Mouse (Mus musculus): ENCODE data around the gene Arnt2. TPM values are rescaled to one million over a fixed set of nuclear protein-coding genes. Genes with fewer than 3 reads are reported as not detected.

Arnt2 gene
- polyA plus RNA-seq, 2 experiments: 11.0 to 29.7 TPM

- H3K27me3 ChIP-seq (ENCODE audit: control insufficient read depth, insufficient read depth, low read length): no peaks in the 10 kb centered on the region
- no peak overlapping the region for H3K4me2 ChIP-seq (replicated peaks; ENCODE audit: low read depth, low read length, severe bottlenecking)
- TF ChIP-seq POLR2A (IDR thresholded peaks at IDR 0.05; ENCODE audit: borderline replicate concordance, extremely low read depth, insufficient read depth, insufficient read length): no peak
- H3K4me1 ChIP-seq (ENCODE audit: control insufficient read depth, insufficient read depth, low read length): peaks cover 17% of the 10 kb centered on the region
- ATAC-seq (ENCODE audit: low FRiP score, low read depth): peak; percentile 67
- no peaks in the 10 kb centered on the region for H3K9me3 ChIP-seq (ENCODE audit: control insufficient read depth, low read length)
- H3K27ac ChIP-seq (replicated peaks; ENCODE audit: low read depth, low read length): no peak overlapping the region
- WGBS: 25% methylated on average over 2 of the region's 2 CpGs
- peak; percentile 56 for DNase-seq (ENCODE audit: low spot score)
- peaks cover 5% of the 10 kb centered on the region; the same call in 1 of the 2 replicates for H3K36me3 ChIP-seq (ENCODE audit: control insufficient read depth, insufficient read depth, low read length)
- no peak overlapping the region for H3K9ac ChIP-seq (ENCODE audit: low read depth, low read length, severe bottlenecking)
- no peak overlapping the region for H3K4me3 ChIP-seq (replicated peaks; ENCODE audit: low read length)
Measured at GRCm38 (mm10) chr7:84325570-84326328, 84.2 kb downstream of the Arnt2 start.

DNA sequence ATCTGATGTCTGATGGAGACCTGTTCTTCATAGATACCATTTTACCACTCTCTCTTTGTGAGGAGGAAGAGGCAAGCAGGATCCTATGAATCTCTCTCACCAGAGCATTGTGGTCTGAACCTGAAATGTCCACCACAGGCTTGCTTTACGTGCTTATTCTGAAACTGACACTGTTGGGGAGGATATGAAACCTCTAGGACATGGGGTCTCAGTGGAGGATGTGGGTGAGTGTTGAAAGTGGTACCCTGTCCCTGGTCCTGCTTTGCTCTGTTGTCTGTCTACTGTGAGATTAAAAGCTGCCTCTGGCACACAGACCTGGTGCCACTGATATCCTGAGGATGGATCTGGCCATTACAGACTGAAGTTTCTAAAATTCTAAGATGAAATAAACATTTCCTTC lies 88.4 kb downstream of the Arnt2 start:
- H3K4me2 ChIP-seq (replicated peaks; ENCODE audit: low read depth, low read length, severe bottlenecking): no peak overlapping the region
- H3K9ac ChIP-seq (ENCODE audit: low read depth, low read length, severe bottlenecking): no peak overlapping the region
- H3K9me3 ChIP-seq (ENCODE audit: control insufficient read depth, low read length): no peaks in the 10 kb centered on the region
- no peak overlapping the region for H3K4me3 ChIP-seq (replicated peaks; ENCODE audit: low read length)
- no peak for TF ChIP-seq POLR2A (IDR thresholded peaks at IDR 0.05; ENCODE audit: borderline replicate concordance, extremely low read depth, insufficient read depth, insufficient read length)
- no peak overlapping the region for H3K27ac ChIP-seq (replicated peaks; ENCODE audit: low read depth, low read length)
- 62% methylated on average over 1 of the region's 1 CpGs for WGBS
- ATAC-seq (ENCODE audit: low FRiP score, low read depth) (no peak), DNase-seq (ENCODE audit: low spot score) (no peak)
- peaks cover 6% of the 10 kb centered on the region for H3K4me1 ChIP-seq (ENCODE audit: control insufficient read depth, insufficient read depth, low read length)
- H3K36me3 ChIP-seq (ENCODE audit: control insufficient read depth, insufficient read depth, low read length): no peaks in the 10 kb centered on the region
- no peaks in the 10 kb centered on the region for H3K27me3 ChIP-seq (ENCODE audit: control insufficient read depth, insufficient read depth, low read length)

GRCm38 (mm10) chr7:84315353-84316003 lies 94.5 kb downstream of the Arnt2 start:
- Histone ChIP-seq H3K4me1 (ENCODE audit: control insufficient read depth, insufficient read depth, low read length) (no peaks in the 10 kb centered on the region), H3K9ac (ENCODE audit: low read depth, low read length, severe bottlenecking) (no peak overlapping the region), H3K27ac (replicated peaks; ENCODE audit: low read depth, low read length) (no peak overlapping the region), H3K36me3 (ENCODE audit: control insufficient read depth, insufficient read depth, low read length) (peaks cover 5% of the 10 kb centered on the region; the same call in 1 of the 2 replicates), H3K9me3 (ENCODE audit: control insufficient read depth, low read length) (no peaks in the 10 kb centered on the region), H3K27me3 (ENCODE audit: control insufficient read depth, insufficient read depth, low read length) (no peaks in the 10 kb centered on the region), H3K4me3 (replicated peaks; ENCODE audit: low read length) (no peak overlapping the region), H3K4me2 (replicated peaks; ENCODE audit: low read depth, low read length, severe bottlenecking) (no peak overlapping the region)
- DNase-seq (ENCODE audit: low spot score) (no peak), ATAC-seq (ENCODE audit: low FRiP score, low read depth) (peak; percentile 74)
- 43% methylated on average over 7 of the region's 7 CpGs for WGBS
- TF ChIP-seq POLR2A (IDR thresholded peaks at IDR 0.05; ENCODE audit: borderline replicate concordance, extremely low read depth, insufficient read depth, insufficient read length): no peak

- no peak overlapping the region for H3K27ac ChIP-seq (replicated peaks; ENCODE audit: low read depth, low read length)
- 95% methylated on average over 2 of the region's 2 CpGs for WGBS
- no peak overlapping the region for H3K4me2 ChIP-seq (replicated peaks; ENCODE audit: low read depth, low read length, severe bottlenecking)
Measured at GRCm38 (mm10) chr7:84314742-84315141, 95.2 kb downstream of the Arnt2 start.

DNA sequence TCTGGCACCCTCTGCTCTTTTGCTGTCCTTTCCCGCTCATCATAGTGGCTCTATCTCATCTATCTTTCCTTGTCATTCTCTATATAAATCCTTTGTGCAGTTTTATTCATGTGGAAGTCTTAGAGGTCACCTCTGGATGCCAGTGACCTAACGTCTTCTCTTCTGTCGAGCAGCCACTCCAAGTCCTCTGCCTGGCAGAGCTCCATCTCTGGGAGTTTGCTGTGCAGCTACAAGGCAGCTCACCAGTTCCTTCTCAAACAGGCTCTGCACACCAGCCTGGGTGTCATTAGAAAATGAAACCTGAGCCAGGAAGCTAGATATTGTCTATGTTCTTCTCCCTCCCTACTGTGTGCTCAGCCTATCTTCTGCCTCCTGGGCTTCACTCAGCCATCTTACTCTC lies 98.4 kb downstream of the Arnt2 start:
- H3K4me3 ChIP-seq (replicated peaks; ENCODE audit: low read length): no peak overlapping the region
- H3K27me3 ChIP-seq (ENCODE audit: control insufficient read depth, insufficient read depth, low read length): no peaks in the 10 kb centered on the region
- no peak for TF ChIP-seq POLR2A (IDR thresholded peaks at IDR 0.05; ENCODE audit: borderline replicate concordance, extremely low read depth, insufficient read depth, insufficient read length)
- no peak overlapping the region for H3K4me2 ChIP-seq (replicated peaks; ENCODE audit: low read depth, low read length, severe bottlenecking)
- DNase-seq (ENCODE audit: low spot score) (no peak), ATAC-seq (ENCODE audit: low FRiP score, low read depth) (no peak)
- H3K9me3 ChIP-seq (ENCODE audit: control insufficient read depth, low read length): no peaks in the 10 kb centered on the region
- H3K36me3 ChIP-seq (ENCODE audit: control insufficient read depth, insufficient read depth, low read length): peaks cover 9% of the 10 kb centered on the region; the same call in 1 of the 2 replicates
- 88% methylated on average over 3 of the region's 3 CpGs for WGBS
- no peak overlapping the region for H3K9ac ChIP-seq (ENCODE audit: low read depth, low read length, severe bottlenecking)
- no peak overlapping the region for H3K27ac ChIP-seq (replicated peaks; ENCODE audit: low read depth, low read length)
- no peaks in the 10 kb centered on the region for H3K4me1 ChIP-seq (ENCODE audit: control insufficient read depth, insufficient read depth, low read length)

More at GRCm38 (mm10) chr7:84314742-84315141, 95.2 kb downstream of the Arnt2 start:
- H3K36me3 ChIP-seq (ENCODE audit: control insufficient read depth, insufficient read depth, low read length): peaks cover 6% of the 10 kb centered on the region; the same call in 1 of the 2 replicates
- H3K4me1 ChIP-seq (ENCODE audit: control insufficient read depth, insufficient read depth, low read length): no peaks in the 10 kb centered on the region
- H3K27me3 ChIP-seq (ENCODE audit: control insufficient read depth, insufficient read depth, low read length): no peaks in the 10 kb centered on the region
- no peak for ATAC-seq (ENCODE audit: low FRiP score, low read depth)
- no peak overlapping the region for H3K4me3 ChIP-seq (replicated peaks; ENCODE audit: low read length)
- no peak for TF ChIP-seq POLR2A (IDR thresholded peaks at IDR 0.05; ENCODE audit: borderline replicate concordance, extremely low read depth, insufficient read depth, insufficient read length)
- no peak overlapping the region for H3K9ac ChIP-seq (ENCODE audit: low read depth, low read length, severe bottlenecking)
- DNase-seq (ENCODE audit: low spot score): no peak
- H3K9me3 ChIP-seq (ENCODE audit: control insufficient read depth, low read length): no peaks in the 10 kb centered on the region
